Mouse (Mus musculus): ENCODE data around the gene Il27ra. TPM values are rescaled to one million over a fixed set of nuclear protein-coding genes. Genes with fewer than 3 reads are reported as not detected.

The Il27ra gene
- polyA plus RNA-seq, 1 experiment: 0.02 TPM

- Histone ChIP-seq H3K4me1 (ENCODE audit: control insufficient read depth) (peaks cover 55% of the 10 kb centered on the region), H3K4me3 (replicated peaks) (peak overlapping the region; percentile 91), H3K9me3 (ENCODE audit: control insufficient read depth, low read length) (no peaks in the 10 kb centered on the region), H3K27me3 (ENCODE audit: control insufficient read depth) (no peaks in the 10 kb centered on the region), H3K36me3 (ENCODE audit: control insufficient read depth) (peaks cover 4% of the 10 kb centered on the region; the same call in 1 of the 2 replicates)
- no peak for TF ChIP-seq GATA1 (IDR thresholded peaks at IDR 0.05; ENCODE audit: low read length)
- no peak for TF ChIP-seq TAL1 (IDR thresholded peaks at IDR 0.05; ENCODE audit: low read length)
Measured at GRCm38 (mm10) chr8:84067911-84068310, 25.5 kb upstream of the Il27ra start.

GRCm38 (mm10) chr8:84067047-84067573 lies 24.7 kb upstream of the Il27ra start:
- Histone ChIP-seq H3K4me3 (replicated peaks) (peak overlapping the region; percentile 91), H3K27me3 (ENCODE audit: control insufficient read depth) (no peaks in the 10 kb centered on the region), H3K36me3 (ENCODE audit: control insufficient read depth) (peaks cover 4% of the 10 kb centered on the region; the same call in 1 of the 2 replicates), H3K4me1 (ENCODE audit: control insufficient read depth) (peaks cover 55% of the 10 kb centered on the region), H3K9me3 (ENCODE audit: control insufficient read depth, low read length) (no peaks in the 10 kb centered on the region)
- TF ChIP-seq TAL1 (IDR thresholded peaks at IDR 0.05; ENCODE audit: low read length) (no peak), GATA1 (IDR thresholded peaks at IDR 0.05; ENCODE audit: low read length) (no peak)

- Histone ChIP-seq H3K9me3 (ENCODE audit: control insufficient read depth, low read length) (no peaks in the 10 kb centered on the region), H3K36me3 (ENCODE audit: control insufficient read depth) (peaks cover 4% of the 10 kb centered on the region; the same call in 1 of the 2 replicates), H3K4me1 (ENCODE audit: control insufficient read depth) (peaks cover 51% of the 10 kb centered on the region), H3K4me3 (replicated peaks) (peak within 1 kb of the TSS; percentile 91), H3K27me3 (ENCODE audit: control insufficient read depth) (no peaks in the 10 kb centered on the region)
- no peak for TF ChIP-seq TAL1 (IDR thresholded peaks at IDR 0.05; ENCODE audit: low read length)
- TF ChIP-seq GATA1 (IDR thresholded peaks at IDR 0.05; ENCODE audit: low read length): no peak
Measured at GRCm38 (mm10) chr8:84066291-84066930, 24.0 kb upstream of the Il27ra start, which contains the start of gene Rfx1. Gene Rfx1 (plus strand): TSS chr8:84066834.

- TF ChIP-seq TAL1 (IDR thresholded peaks at IDR 0.05; ENCODE audit: low read length) (no peak), GATA1 (IDR thresholded peaks at IDR 0.05; ENCODE audit: low read length) (no peak)
- Histone ChIP-seq H3K36me3 (ENCODE audit: control insufficient read depth) (peaks cover 4% of the 10 kb centered on the region; the same call in 1 of the 2 replicates), H3K4me3 (replicated peaks) (peak overlapping the region; percentile 91), H3K9me3 (ENCODE audit: control insufficient read depth, low read length) (no peaks in the 10 kb centered on the region), H3K27me3 (ENCODE audit: control insufficient read depth) (no peaks in the 10 kb centered on the region), H3K4me1 (ENCODE audit: control insufficient read depth) (peaks cover 48% of the 10 kb centered on the region)
Measured at GRCm38 (mm10) chr8:84065457-84066072, 23.2 kb upstream of the Il27ra start.

GRCm38 (mm10) chr8:84065037-84065436 lies 22.6 kb upstream of the Il27ra start, which contains the start of gene Gm10643:
Gene Gm10643 (minus strand): TSS chr8:84065137.
- Histone ChIP-seq H3K4me1 (ENCODE audit: control insufficient read depth) (peaks cover 44% of the 10 kb centered on the region), H3K4me3 (replicated peaks) (peak within 1 kb of the TSS; percentile 91), H3K9me3 (ENCODE audit: control insufficient read depth, low read length) (no peaks in the 10 kb centered on the region), H3K36me3 (ENCODE audit: control insufficient read depth) (no peaks in the 10 kb centered on the region; the same call in 1 of the 2 replicates), H3K27me3 (ENCODE audit: control insufficient read depth) (no peaks in the 10 kb centered on the region)
- TF ChIP-seq TAL1 (IDR thresholded peaks at IDR 0.05; ENCODE audit: low read length): no peak
- TF ChIP-seq GATA1 (IDR thresholded peaks at IDR 0.05; ENCODE audit: low read length): no peak

GRCm38 (mm10) chr8:84063861-84064610 lies 21.6 kb upstream of the Il27ra start:
- H3K4me3 ChIP-seq (replicated peaks): no peak overlapping the region
- TF ChIP-seq GATA1 (IDR thresholded peaks at IDR 0.05; ENCODE audit: low read length): no peak
- no peak for TF ChIP-seq TAL1 (IDR thresholded peaks at IDR 0.05; ENCODE audit: low read length)

GRCm38 (mm10) chr8:84060245-84060644 lies 17.9 kb upstream of the Il27ra start:
- Histone ChIP-seq H3K9me3 (ENCODE audit: control insufficient read depth, low read length) (peaks cover 1% of the 10 kb centered on the region; the same call in 1 of the 2 replicates), H3K36me3 (ENCODE audit: control insufficient read depth) (no peaks in the 10 kb centered on the region), H3K4me1 (ENCODE audit: control insufficient read depth) (peaks cover 6% of the 10 kb centered on the region), H3K4me3 (replicated peaks) (no peak overlapping the region), H3K27me3 (ENCODE audit: control insufficient read depth) (no peaks in the 10 kb centered on the region)
- TF ChIP-seq TAL1 (IDR thresholded peaks at IDR 0.05; ENCODE audit: low read length): no peak
- no peak for TF ChIP-seq GATA1 (IDR thresholded peaks at IDR 0.05; ENCODE audit: low read length)

More at GRCm38 (mm10) chr8:84063861-84064610, 21.6 kb upstream of the Il27ra start:
- Histone ChIP-seq H3K36me3 (ENCODE audit: control insufficient read depth) (no peaks in the 10 kb centered on the region), H3K9me3 (ENCODE audit: control insufficient read depth, low read length) (no peaks in the 10 kb centered on the region), H3K27me3 (ENCODE audit: control insufficient read depth) (no peaks in the 10 kb centered on the region), H3K4me1 (ENCODE audit: control insufficient read depth) (peaks cover 34% of the 10 kb centered on the region)

GRCm38 (mm10) chr8:84059226-84059625 lies 16.8 kb upstream of the Il27ra start:
- TF ChIP-seq GATA1 (IDR thresholded peaks at IDR 0.05; ENCODE audit: low read length) (no peak), TAL1 (IDR thresholded peaks at IDR 0.05; ENCODE audit: low read length) (no peak)
- Histone ChIP-seq H3K27me3 (ENCODE audit: control insufficient read depth) (no peaks in the 10 kb centered on the region), H3K9me3 (ENCODE audit: control insufficient read depth, low read length) (peaks cover 2% of the 10 kb centered on the region; the same call in 1 of the 2 replicates), H3K36me3 (ENCODE audit: control insufficient read depth) (no peaks in the 10 kb centered on the region), H3K4me1 (ENCODE audit: control insufficient read depth) (peaks cover 2% of the 10 kb centered on the region), H3K4me3 (replicated peaks) (no peak overlapping the region)
